Mouse (Mus musculus): ENCODE data around the gene Rhobtb3.
"Not testable (repeated sequence)": the region's sequence is repeated elsewhere in the genome, so short reads cannot be mapped to it uniquely, and the experiment has no call there.

The Rhobtb3 gene

DNA sequence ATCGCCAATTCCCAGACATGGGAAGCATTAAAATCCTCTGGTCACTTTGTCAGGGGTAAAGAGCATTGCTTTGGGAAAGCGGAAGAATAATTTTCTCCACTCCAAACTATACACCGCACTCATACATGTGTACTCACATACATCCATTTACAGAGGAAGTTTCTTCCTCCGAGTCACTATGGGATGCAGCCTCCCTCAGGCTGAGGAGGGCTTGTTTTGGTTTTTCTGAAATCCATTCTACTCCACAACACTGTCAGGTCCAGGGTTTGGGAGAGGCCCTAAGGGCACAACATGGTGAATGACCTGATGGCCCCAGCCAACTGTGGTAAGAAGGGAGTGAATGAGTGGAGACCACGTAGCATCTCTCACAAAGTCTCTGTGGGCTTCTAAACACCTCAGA is 14.7 kb downstream of the Rhobtb3 start:
- DNase-seq (ENCODE audit: low read depth, low spot score), result not testable (repeated sequence)

DNA sequence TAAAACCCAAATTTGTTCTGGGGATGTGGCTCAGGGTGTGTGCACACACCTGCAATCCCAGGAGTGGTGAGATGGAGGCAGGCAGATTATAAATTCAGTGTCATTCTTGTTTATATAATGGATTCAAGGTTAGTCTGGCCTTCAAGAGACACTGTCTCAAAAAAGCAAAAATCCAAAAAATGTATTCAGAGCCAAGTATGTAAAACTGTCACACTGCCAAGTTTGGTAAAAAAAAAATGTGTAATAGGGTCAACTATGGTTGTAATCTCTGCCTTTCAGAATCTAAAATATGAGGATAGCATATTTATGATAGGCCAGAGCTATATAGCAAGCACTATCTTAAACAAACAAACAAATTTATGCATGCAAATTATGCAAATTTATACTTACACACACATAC is 15.8 kb downstream of the Rhobtb3 start:
- no peak for DNase-seq (ENCODE audit: low read depth, low spot score)

DNA sequence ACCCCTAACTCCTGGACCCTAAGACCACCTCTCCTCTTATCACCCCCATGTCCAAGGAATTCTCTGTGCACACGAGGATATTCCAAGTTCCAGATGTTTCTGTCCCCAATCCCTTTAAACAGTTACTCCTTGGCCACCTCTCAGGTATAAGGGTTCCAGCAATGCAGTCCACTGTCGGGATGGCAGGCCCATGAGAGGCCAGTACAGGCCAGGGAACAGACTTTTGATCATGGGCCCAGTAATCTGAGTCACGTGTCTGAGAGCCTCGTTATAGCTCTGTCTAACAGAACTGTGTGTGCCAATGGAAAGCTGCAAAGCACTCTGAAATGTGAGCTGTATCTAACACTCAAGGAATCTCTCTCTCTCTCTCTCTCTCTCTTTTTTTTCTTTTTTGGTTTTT is 29.6 kb downstream of the Rhobtb3 start:
- DNase-seq (ENCODE audit: low read depth, low spot score), result no peak

GRCm38 (mm10) chr13:75908187-75908586 is 35.5 kb downstream of the Rhobtb3 start:
- no peak for DNase-seq (ENCODE audit: low read depth, low spot score)

DNA sequence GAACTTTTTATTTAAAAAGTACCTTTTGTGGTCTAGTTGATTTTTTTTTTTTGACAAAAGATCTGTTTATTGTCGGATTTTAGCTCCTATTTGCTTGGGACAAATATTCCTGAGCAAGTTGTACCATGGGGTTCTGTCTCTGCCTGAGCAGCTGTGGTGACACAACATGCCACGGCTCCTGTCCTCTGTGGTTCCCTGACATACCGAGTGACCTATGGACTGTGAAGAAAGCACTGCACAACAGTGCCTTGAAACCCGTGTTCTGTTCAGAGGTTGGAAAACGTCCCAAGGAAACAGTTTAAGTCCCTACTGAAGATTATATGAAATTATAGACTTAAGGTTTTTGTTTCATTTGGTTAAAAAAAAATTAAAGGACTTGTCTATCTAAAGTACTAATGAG is 36.6 kb downstream of the Rhobtb3 start:
- no peak for DNase-seq (ENCODE audit: low read depth, low spot score)

DNA sequence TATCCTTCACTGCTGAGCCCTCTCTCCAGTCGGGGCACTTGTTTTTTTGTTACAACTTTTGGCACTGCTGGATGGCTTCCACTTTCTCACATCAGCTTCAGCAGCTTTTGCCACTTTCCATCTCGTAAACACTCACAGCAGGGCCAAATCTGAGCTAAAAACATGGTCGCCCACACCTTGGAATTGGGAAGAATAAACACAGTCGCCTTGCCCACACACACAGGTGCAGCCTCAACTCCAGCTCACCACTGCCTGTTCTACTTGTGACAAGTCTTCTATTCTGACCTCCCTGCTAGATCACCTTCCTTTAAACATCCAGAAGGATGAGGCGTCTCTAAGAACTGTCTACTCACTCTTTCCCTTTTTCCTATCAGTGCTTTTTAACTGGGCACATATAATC is 39.1 kb downstream of the Rhobtb3 start:
- DNase-seq (ENCODE audit: low read depth, low spot score), result no peak

GRCm38 (mm10) chr13:75900928-75901327 is 42.8 kb downstream of the Rhobtb3 start:
- DNase-seq (ENCODE audit: low read depth, low spot score), result not testable (repeated sequence)

- DNase-seq (ENCODE audit: low read depth, low spot score), result no peak
Observed at GRCm38 (mm10) chr13:75892876-75893275, 50.8 kb downstream of the Rhobtb3 start.

- DNase-seq (ENCODE audit: low read depth, low spot score), result no peak
Observed at GRCm38 (mm10) chr13:75892291-75892690, 51.4 kb downstream of the Rhobtb3 start.

DNA sequence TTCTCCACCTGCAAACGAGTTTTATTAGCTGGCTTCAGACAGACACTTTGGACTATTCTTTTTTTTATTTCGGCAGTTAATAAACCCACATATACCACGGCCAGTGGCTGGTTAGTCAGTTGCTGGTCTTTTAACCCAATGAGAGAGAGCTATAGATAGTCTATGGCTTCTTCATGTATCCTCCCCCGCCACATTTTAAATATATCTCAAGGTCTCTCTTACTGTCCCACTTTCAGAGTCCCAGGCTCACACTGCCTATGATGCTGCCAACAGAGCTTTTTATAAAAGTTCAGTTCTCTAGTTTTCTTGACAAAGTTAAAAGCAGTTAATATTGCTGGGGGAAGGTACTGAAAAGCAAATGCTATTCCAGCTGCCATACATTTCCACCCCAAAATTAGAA is 51.9 kb downstream of the Rhobtb3 start:
- no peak for DNase-seq (ENCODE audit: low read depth, low spot score)

DNA sequence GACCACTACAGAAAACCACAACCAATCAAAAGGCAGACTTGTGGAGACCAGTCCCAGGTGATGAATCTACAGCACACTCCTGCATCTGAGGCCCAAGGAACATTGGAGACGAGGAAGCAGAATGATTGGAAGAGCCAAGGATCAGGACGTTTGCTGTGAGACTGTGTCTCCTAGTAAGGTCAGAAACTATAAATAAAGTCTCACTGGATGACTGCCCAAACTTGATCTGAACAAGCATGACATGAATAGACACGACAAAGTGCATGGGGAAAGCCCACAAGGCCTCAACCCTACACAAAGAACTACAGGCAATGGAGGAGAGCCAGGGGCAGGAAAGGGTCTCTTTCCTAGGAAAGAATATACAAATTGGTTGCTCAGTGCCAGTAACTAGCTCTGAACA is 59.9 kb downstream of the Rhobtb3 start:
- DNase-seq (ENCODE audit: low read depth, low spot score), result no peak

GRCm38 (mm10) chr13:75880501-75880900 is 63.2 kb downstream of the Rhobtb3 start:
- no peak for DNase-seq (ENCODE audit: low read depth, low spot score)

DNA sequence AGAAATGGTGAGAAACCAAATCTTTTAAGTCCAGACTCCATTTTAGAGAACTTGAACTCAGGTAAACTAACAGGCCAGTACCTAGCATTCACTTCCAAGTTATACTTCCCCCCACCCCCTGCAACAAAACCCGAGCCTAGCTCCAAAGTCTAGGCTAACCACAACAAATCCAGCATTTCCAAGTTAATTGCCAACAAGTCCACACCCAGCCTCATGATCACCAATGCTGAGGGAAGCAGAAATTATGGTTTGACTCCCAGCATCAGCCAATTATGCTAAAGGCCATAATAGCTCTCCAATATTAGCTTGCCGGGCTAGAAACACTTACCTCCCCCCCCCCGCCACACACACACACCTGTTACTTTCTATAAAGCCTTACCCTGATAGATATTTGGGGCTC is 64.0 kb downstream of the Rhobtb3 start:
- DNase-seq (ENCODE audit: low read depth, low spot score), result no peak

DNA sequence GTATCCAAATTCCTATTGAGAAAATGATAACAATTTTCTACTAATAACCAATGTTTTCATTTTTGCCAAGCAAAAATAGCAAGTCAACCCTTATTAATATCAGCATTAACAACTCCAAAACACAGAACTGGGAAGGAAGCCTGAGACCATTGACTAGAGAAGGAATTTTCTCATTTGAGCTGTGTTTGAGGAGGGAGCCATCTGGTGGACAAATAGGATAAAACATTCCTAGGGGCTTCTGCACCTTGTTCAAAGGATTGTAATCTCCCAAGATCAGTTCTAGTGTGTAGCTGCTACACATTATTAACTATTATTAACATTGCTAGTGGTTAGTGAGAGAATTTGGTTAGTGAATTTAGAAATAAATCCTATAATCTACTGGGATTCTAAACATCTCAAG is 65.8 kb downstream of the Rhobtb3 start:
- peak; percentile 57 for DNase-seq (ENCODE audit: low read depth, low spot score)

- no peak for DNase-seq (ENCODE audit: low read depth, low spot score)
Observed at GRCm38 (mm10) chr13:75876592-75876991, 67.1 kb downstream of the Rhobtb3 start.

- not testable (repeated sequence) for DNase-seq (ENCODE audit: low read depth, low spot score)
Observed at GRCm38 (mm10) chr13:75876188-75876587, 67.5 kb downstream of the Rhobtb3 start.

DNA sequence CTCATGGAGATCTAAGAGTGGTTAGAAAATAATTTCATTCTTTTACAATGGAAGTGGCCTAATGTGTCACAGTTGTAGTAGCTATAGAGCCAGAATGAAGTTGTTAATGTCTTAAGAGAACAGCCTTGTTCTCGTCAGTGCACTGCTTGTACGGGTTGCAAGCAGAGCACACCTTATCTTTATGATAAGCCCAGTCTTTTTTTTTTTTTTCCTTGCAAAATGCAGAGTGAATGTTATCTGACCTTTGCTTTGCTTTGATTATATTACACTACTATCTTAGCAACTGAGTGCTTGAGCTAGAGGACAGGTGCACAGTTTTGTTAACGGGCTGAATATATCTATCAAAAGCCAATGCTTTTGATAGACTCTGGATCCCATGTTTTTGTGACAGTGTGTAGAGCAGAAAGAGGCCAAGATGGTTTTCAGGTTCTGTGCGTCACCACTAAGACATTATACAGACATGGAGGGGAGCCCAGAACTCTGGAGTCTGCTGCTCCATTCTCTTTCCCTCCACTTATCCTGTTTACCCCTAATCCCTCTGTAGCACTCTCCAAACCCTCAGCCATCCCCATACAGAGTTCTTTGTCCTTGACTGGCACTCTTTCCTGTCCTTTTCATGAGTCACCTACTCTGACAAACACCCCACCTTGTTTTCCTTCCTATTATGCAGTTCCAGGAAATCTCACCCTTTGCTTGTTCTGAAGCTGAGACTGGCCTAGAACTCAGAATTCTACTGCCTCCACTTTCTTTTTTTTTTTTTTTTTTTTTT is 68.9 kb downstream of the Rhobtb3 start:
- no peak for DNase-seq (ENCODE audit: low read depth, low spot score)

GRCm38 (mm10) chr13:75867876-75868275 is 75.8 kb downstream of the Rhobtb3 start:
- DNase-seq (ENCODE audit: low read depth, low spot score), result no peak

GRCm38 (mm10) chr13:75865486-75866184 is 78.1 kb downstream of the Rhobtb3 start:
- DNase-seq (ENCODE audit: low read depth, low spot score), result no peak

DNA sequence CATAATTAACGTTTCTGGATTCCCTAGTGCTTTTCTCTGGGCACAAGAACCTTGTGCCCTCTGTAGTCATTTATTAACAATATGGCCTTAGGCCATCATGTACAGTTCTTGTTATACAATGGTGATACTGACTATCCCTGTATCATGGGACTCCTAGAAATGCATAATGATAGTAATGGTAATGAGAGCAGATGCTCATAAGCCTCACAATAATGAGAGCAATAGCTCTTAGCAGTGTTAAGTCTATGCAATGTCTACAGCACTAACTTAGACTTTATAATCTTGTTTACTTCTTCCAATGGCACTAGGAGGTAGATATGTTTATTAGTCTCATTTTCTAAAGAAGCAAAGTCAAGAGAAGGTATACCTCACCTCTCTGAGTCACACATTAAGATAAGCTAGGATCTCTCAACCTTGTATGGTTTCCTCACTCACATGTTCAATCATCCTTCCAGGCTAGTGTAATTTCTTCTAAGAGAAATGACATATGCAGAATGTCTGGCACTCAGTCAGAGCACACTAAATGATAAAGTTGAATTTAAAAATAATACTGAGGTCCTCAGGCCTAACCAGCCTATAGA is 84.4 kb downstream of the Rhobtb3 start:
- no peak for DNase-seq (ENCODE audit: low read depth, low spot score)

DNA sequence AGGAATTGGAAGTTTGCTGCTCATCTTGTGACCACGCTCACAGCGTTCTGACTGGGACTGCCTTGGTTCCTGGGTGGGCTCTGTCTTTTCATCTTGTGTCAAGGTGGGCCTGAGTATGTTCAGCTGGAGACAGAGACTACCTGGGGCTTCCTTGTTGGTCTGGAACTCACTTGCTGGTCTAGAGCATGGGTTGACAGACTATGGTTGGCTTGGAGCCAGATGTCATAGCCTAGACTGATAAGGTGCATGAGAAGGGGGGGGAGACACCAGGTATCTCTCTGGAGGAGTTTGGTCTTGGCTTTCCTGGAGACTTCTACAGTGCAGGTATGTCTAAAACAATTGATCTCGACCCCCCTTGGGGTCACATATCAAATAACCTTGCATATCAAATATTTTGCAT is 90.6 kb downstream of the Rhobtb3 start:
- no peak for DNase-seq (ENCODE audit: low read depth, low spot score)

DNA sequence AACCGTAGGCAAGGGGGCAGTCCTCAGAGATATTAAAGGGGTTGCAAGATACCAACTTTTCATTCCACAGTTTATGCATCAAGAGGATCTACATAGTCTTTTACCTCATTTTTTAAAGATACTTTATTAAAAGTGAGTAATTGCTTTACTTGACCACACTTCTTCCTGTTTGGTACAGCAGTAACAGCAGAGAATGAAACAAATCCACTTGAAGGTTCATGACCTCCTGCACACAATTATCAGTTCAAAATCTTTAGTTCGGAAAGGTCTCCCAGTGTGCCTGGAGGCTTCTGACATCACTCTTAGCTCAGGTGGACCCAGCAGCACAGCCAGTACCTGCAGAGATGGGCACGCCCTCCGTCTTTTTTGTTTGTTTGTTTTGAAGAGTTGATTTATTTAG is 91.7 kb downstream of the Rhobtb3 start:
- no peak for DNase-seq (ENCODE audit: low read depth, low spot score)

DNA sequence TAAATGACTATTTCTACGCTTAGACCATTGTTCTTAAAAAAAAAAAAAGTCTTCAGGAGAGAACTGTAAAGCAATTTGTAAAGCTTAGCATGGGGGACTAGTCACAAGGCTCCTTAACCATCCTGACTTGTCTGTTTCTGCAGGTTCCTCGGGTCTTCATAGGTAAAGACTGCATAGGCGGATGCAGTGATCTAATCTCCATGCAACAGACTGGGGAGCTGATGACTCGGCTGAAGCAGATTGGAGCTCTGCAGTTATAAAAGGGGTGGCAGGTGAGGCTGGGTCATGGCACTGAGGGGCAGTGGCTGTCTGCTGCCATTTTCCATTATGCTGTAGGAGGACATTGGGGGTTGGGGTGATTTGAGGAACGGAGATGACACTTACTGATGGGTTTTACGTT is 96.7 kb downstream of the Rhobtb3 start:
- no peak for DNase-seq (ENCODE audit: low read depth, low spot score)

Data from retina, postnatal 7 days (tissue).